Mouse (Mus musculus) megakaryocyte, embryonic 14.5 days (primary cell): ENCODE measurements around the gene Itprip.

Source experiments
- FLI1 ChIP-seq: IDR thresholded peaks from 2 replicates; pipeline ENCODE4 v1.6.1; 2012; ENCODE audit warnings: low read length, inconsistent platforms, mixed read lengths
- GATA1 ChIP-seq: IDR thresholded peaks from 3 replicates; pipeline ENCODE4 v1.6.1; 2012; ENCODE audit warnings: mixed read lengths, low read length, inconsistent platforms, borderline replicate concordance

- TF ChIP-seq GATA1, result no peak
- no peak for TF ChIP-seq FLI1
Observed at GRCm38 (mm10) chr19:47934146-47934545, 15.0 kb upstream of the Itprip start.
